Mouse (Mus musculus): ENCODE results near the gene Itgav. TPM values are rescaled to one million over a fixed set of nuclear protein-coding genes. Genes with fewer than 3 reads are reported as not detected.

Itgav gene
- polyA plus RNA-seq, 1 experiment from 2014 or later: 19.9 TPM

DNA sequence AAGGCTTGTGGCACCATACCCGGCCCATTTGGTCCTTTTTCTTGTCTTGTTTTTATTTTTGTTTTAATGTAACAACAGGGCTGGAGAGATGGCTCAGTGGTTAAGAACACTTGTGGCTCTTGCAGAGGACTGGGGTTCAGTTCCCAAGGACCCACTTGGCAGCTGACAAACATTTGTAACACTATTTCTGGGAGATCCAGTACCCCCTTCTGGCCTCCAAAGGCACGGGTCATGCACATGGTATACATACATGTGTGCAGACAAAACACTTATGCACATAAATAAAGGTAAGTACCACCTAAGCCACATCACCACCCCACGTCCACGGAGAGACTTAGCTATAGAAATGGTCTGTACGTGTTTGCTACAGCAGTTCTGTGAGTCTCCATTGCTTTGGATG, 12.6 kb downstream of the Itgav start:
- no peak overlapping the region for H3K4me2 ChIP-seq (ENCODE audit: low read length)
- no peaks in the 10 kb centered on the region for H3K27me3 ChIP-seq (ENCODE audit: control insufficient read depth, insufficient read depth, low read depth, low read length)
- no peak for ATAC-seq
- H3K36me3 ChIP-seq (ENCODE audit: control insufficient read depth, insufficient read depth, low read length): no peaks in the 10 kb centered on the region
- WGBS: 92% methylated on average over 5 of the region's 5 CpGs
- no peaks in the 10 kb centered on the region for H3K9me3 ChIP-seq (replicated peaks; ENCODE audit: control insufficient read depth, low read length, poor library complexity, severe bottlenecking)
- H3K9ac ChIP-seq (ENCODE audit: low read depth, low read length): no peak overlapping the region
- H3K27ac ChIP-seq (ENCODE audit: low read length): no peak overlapping the region
- H3K4me1 ChIP-seq (ENCODE audit: control insufficient read depth, insufficient read depth, low read length): no peaks in the 10 kb centered on the region; the same call in 1 of the 2 replicates
- H3K4me3 ChIP-seq (ENCODE audit: low read depth, low read length): no peak overlapping the region

DNA sequence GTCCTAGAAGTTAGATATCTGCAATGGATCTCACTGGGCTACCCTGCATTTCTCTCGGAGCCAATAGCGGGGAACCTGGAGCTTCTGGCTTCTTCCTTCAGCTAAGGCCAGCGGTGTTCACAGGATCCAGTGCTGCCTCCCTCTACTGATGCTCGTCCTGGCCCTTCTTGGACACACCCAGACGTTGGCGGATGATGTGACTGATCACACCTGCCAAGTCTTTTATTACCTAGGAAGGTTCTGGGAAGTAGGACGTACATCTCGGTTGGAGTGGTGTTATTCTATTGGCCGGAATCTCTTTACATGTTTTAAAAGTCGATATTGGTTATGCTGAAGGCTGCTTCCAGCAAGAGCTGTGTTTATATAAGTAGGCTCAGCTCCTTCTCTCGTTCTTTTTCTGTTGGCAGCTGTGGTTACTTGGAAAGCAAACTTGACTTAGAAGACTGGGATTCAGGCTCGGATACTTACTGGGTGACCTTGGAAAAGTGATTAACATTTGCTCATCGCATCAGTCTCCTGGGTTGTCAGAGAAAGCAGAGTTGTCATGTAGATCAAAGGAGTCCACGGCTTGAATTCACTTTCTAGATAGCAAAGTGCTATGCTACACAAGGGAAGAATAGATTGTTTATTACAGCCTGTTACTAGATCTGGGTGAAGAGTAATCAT, 14.5 kb downstream of the Itgav start:
- no peak overlapping the region for H3K9ac ChIP-seq (ENCODE audit: low read depth, low read length)
- H3K27me3 ChIP-seq (ENCODE audit: control insufficient read depth, insufficient read depth, low read depth, low read length): no peaks in the 10 kb centered on the region
- 89% methylated on average over 14 of the region's 14 CpGs for WGBS
- no peaks in the 10 kb centered on the region for H3K9me3 ChIP-seq (replicated peaks; ENCODE audit: control insufficient read depth, low read length, poor library complexity, severe bottlenecking)
- H3K4me1 ChIP-seq (ENCODE audit: control insufficient read depth, insufficient read depth, low read length): no peaks in the 10 kb centered on the region; the same call in 1 of the 2 replicates
- no peaks in the 10 kb centered on the region for H3K36me3 ChIP-seq (ENCODE audit: control insufficient read depth, insufficient read depth, low read length)
- no peak for ATAC-seq
- no peak overlapping the region for H3K27ac ChIP-seq (ENCODE audit: low read length)
- no peak overlapping the region for H3K4me2 ChIP-seq (ENCODE audit: low read length)
- no peak overlapping the region for H3K4me3 ChIP-seq (ENCODE audit: low read depth, low read length)

DNA sequence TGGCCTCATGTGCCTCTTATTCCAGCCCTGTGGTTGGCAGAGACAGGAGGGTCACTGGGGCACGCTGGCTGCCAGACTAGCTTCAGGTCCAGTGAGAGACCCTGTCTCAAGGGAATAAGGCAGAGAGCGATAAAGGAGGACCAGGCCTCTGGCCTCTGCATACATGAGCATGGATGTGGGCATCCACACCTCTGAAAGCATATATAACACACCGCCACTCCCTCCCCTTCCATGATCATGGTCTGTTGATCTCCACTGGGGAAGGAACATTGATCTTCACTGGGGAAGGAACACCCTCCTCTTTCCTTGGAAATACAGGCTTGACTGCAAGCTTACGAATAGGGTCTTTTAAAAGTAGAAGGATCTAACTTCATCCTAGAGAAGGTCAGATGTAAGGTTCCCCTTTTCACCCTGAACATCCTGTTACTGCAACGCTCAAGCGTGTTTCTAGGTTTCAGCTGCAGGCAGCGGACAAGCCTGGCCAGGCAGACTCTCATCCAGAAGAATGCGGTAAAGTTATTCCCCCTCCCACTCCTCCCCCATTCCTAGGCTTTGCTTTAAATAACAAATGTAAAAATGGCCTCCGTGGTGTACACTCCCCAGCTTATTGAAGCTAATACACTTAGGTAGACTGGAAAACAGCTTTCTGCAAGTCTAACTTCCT, 15.4 kb downstream of the Itgav start:
- Histone ChIP-seq H3K9ac (ENCODE audit: low read depth, low read length) (no peak overlapping the region), H3K27me3 (ENCODE audit: control insufficient read depth, insufficient read depth, low read depth, low read length) (no peaks in the 10 kb centered on the region), H3K36me3 (ENCODE audit: control insufficient read depth, insufficient read depth, low read length) (no peaks in the 10 kb centered on the region), H3K27ac (ENCODE audit: low read length) (no peak overlapping the region), H3K4me3 (ENCODE audit: low read depth, low read length) (no peak overlapping the region), H3K9me3 (replicated peaks; ENCODE audit: control insufficient read depth, low read length, poor library complexity, severe bottlenecking) (no peaks in the 10 kb centered on the region), H3K4me1 (ENCODE audit: control insufficient read depth, insufficient read depth, low read length) (no peaks in the 10 kb centered on the region; the same call in 1 of the 2 replicates), H3K4me2 (ENCODE audit: low read length) (no peak overlapping the region)
- no peak for ATAC-seq
- WGBS: 74% methylated on average over 9 of the region's 9 CpGs

DNA sequence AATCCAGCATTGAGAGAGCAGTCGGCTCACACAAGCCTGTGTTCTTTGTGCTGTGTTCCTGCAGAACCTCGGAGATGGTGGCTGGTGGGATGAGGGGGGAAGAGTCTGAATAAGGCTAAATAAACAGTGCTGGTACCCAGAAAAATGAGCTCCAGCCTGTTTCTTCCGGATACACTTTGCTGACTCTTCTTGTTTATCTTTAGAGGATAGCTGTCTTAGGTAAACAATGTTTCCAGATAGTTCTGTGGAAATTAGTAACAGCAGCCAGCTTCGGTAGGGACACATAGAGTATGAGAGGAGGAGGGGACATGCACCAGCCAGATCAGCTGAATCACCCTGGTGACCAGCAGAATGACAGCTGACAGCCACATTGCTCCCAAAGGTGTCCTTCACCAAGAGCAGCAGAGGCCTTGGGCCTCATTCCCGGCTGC, 16.4 kb downstream of the Itgav start:
- Histone ChIP-seq H3K4me1 (ENCODE audit: control insufficient read depth, insufficient read depth, low read length) (no peaks in the 10 kb centered on the region; the same call in 1 of the 2 replicates), H3K9me3 (replicated peaks; ENCODE audit: control insufficient read depth, low read length, poor library complexity, severe bottlenecking) (no peaks in the 10 kb centered on the region), H3K4me3 (ENCODE audit: low read depth, low read length) (no peak overlapping the region), H3K4me2 (ENCODE audit: low read length) (no peak overlapping the region), H3K27ac (ENCODE audit: low read length) (peak overlapping the region; percentile 17; the same call in 1 of the 2 replicates), H3K27me3 (ENCODE audit: control insufficient read depth, insufficient read depth, low read depth, low read length) (no peaks in the 10 kb centered on the region), H3K36me3 (ENCODE audit: control insufficient read depth, insufficient read depth, low read length) (no peaks in the 10 kb centered on the region), H3K9ac (ENCODE audit: low read depth, low read length) (no peak overlapping the region)
- WGBS: 37% methylated on average over 5 of the region's 5 CpGs
- ATAC-seq: no peak

DNA sequence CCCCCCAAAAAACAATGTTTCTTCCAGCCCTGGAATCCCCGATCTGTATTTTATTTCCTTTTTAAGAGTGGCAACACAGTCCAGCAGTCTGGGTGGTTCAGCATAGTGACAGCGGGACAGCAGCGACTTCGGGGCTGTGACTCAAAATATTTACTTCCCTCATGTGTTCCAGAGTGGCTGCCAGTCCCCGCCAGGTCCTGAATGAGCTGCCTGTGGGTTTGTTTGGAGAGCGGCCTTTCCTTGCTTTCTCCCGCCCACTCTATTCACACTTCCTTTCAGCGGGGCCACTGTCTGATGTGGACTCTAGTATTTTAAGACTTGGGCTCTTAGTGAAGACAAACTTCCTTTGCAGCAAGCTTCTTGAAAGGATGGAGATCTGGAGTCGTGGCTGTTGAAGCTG, 18.0 kb downstream of the Itgav start:
- ATAC-seq: peak; percentile 48; the same call in 1 of the 2 replicates
- no peak overlapping the region for H3K9ac ChIP-seq (ENCODE audit: low read depth, low read length)
- no peaks in the 10 kb centered on the region for H3K27me3 ChIP-seq (ENCODE audit: control insufficient read depth, insufficient read depth, low read depth, low read length)
- no peak overlapping the region for H3K4me2 ChIP-seq (ENCODE audit: low read length)
- 56% methylated on average over 9 of the region's 9 CpGs for WGBS
- no peaks in the 10 kb centered on the region; the same call in 1 of the 2 replicates for H3K4me1 ChIP-seq (ENCODE audit: control insufficient read depth, insufficient read depth, low read length)
- H3K4me3 ChIP-seq (ENCODE audit: low read depth, low read length): no peak overlapping the region
- no peaks in the 10 kb centered on the region for H3K36me3 ChIP-seq (ENCODE audit: control insufficient read depth, insufficient read depth, low read length)
- H3K9me3 ChIP-seq (replicated peaks; ENCODE audit: control insufficient read depth, low read length, poor library complexity, severe bottlenecking): no peaks in the 10 kb centered on the region
- no peak overlapping the region for H3K27ac ChIP-seq (ENCODE audit: low read length)

DNA sequence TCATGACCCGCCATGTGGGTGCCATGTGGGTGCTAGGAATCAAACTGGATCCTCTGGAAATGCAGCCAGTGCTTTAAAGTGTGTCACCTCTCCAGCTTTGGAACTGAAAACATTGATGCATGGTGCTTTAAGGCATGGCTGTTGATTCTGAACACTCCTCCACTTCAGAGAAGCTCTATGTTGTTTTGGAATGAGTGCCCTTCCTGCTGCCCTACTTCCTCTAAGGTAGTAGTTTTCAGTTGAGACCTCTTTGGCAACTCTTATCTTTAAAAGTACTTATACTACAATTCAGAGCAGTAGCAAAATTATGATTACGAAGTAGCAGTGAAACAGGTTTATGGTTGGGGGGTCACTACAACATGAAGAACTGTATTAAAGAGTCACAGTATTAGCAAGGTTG, 18.6 kb downstream of the Itgav start:
- WGBS: 100% methylated on average over 2 of the region's 2 CpGs
- H3K4me1 ChIP-seq (ENCODE audit: control insufficient read depth, insufficient read depth, low read length): no peaks in the 10 kb centered on the region; the same call in 1 of the 2 replicates

DNA sequence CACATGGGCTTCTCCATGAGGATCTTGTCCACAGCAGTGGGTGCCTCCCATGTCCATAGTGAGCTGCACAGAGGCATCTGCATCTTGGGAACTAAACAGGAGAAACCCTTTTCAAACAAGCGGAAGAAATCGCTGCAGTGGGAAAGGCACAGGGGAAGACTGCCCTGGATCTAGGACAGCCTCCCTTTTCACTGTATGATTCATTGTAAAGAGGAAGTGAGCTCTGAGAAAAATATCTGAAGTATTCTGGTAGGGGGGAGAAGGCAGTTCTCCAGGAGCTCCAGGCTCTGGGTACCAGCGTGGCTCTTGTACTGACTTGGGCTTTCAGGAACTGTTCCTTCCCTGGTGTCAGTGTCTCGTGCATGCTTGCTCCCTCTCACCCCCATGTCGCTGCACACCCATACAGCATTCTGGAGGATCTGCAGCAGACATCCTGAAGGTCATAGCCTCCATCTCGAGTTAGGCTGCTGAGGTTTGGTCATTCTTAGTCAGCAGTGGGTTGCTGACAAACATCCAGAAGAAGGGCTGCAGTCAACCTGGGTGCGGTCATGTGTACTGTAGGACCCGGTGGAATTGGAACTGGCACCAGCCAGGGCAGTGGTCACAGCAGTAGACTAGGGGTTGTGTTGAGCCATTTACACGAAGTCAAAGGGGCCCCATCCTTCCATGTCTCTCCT, 20.2 kb downstream of the Itgav start:
- no peak for ATAC-seq
- H3K27me3 ChIP-seq (ENCODE audit: control insufficient read depth, insufficient read depth, low read depth, low read length): no peaks in the 10 kb centered on the region
- H3K4me1 ChIP-seq (ENCODE audit: control insufficient read depth, insufficient read depth, low read length): no peaks in the 10 kb centered on the region; the same call in 1 of the 2 replicates
- H3K9me3 ChIP-seq (replicated peaks; ENCODE audit: control insufficient read depth, low read length, poor library complexity, severe bottlenecking): no peaks in the 10 kb centered on the region
- WGBS: 84% methylated on average over 9 of the region's 9 CpGs
- H3K9ac ChIP-seq (ENCODE audit: low read depth, low read length): no peak overlapping the region
- H3K36me3 ChIP-seq (ENCODE audit: control insufficient read depth, insufficient read depth, low read length): no peaks in the 10 kb centered on the region
- H3K4me2 ChIP-seq (ENCODE audit: low read length): no peak overlapping the region
- no peak overlapping the region for H3K27ac ChIP-seq (ENCODE audit: low read length)
- H3K4me3 ChIP-seq (ENCODE audit: low read depth, low read length): no peak overlapping the region

More for the DNA sequence above, 18.6 kb downstream of the Itgav start:
- no peak overlapping the region for H3K27ac ChIP-seq (ENCODE audit: low read length)
- H3K27me3 ChIP-seq (ENCODE audit: control insufficient read depth, insufficient read depth, low read depth, low read length): no peaks in the 10 kb centered on the region
- H3K4me2 ChIP-seq (ENCODE audit: low read length): no peak overlapping the region
- no peak for ATAC-seq
- H3K36me3 ChIP-seq (ENCODE audit: control insufficient read depth, insufficient read depth, low read length): no peaks in the 10 kb centered on the region
- H3K4me3 ChIP-seq (ENCODE audit: low read depth, low read length): no peak overlapping the region
- no peak overlapping the region for H3K9ac ChIP-seq (ENCODE audit: low read depth, low read length)
- no peaks in the 10 kb centered on the region for H3K9me3 ChIP-seq (replicated peaks; ENCODE audit: control insufficient read depth, low read length, poor library complexity, severe bottlenecking)

DNA sequence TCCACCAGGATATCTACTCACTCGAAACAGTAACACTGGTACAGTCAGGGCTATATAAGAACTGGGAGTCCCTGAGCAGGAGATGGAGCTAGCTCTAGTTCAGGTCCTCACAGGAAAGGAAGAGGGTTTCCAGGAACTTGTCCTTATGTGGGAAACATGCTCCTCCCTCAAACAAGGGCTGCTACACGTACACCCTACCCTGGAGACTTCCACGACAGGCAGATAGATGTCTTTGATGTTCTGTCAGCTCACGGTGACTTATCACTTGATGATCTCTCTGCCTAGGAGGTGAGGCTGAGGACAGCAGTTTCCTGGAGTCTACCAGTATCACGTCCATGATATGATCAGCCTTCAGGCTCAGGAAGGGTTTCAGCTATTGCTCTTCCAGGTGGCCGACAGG, 21.1 kb downstream of the Itgav start:
- Histone ChIP-seq H3K4me2 (ENCODE audit: low read length) (no peak overlapping the region), H3K27me3 (ENCODE audit: control insufficient read depth, insufficient read depth, low read depth, low read length) (no peaks in the 10 kb centered on the region), H3K36me3 (ENCODE audit: control insufficient read depth, insufficient read depth, low read length) (no peaks in the 10 kb centered on the region), H3K4me3 (ENCODE audit: low read depth, low read length) (no peak overlapping the region), H3K9ac (ENCODE audit: low read depth, low read length) (no peak overlapping the region), H3K4me1 (ENCODE audit: control insufficient read depth, insufficient read depth, low read length) (no peaks in the 10 kb centered on the region; the same call in 1 of the 2 replicates), H3K27ac (ENCODE audit: low read length) (no peak overlapping the region), H3K9me3 (replicated peaks; ENCODE audit: control insufficient read depth, low read length, poor library complexity, severe bottlenecking) (no peaks in the 10 kb centered on the region)
- no peak for ATAC-seq
- 84% methylated on average over 6 of the region's 6 CpGs for WGBS

Measured in midbrain, embryonic 16.5 days (tissue).